Mouse (Mus musculus): ENCODE results near the gene Ankrd44. TPM values are rescaled to one million over a fixed set of nuclear protein-coding genes. Genes with fewer than 3 reads are reported as not detected.

Gene Ankrd44
- total RNA-seq, 1 experiment, result 10.2 TPM

GRCm38 (mm10) chr1:54648237-54648636, 277.9 kb downstream of the Ankrd44 start:
- no peak overlapping the region for H3K9ac ChIP-seq (ENCODE audit: insufficient read depth, low read depth, low read length, poor library complexity, severe bottlenecking)
- no peak for DNase-seq (ENCODE audit: low read depth, low spot score)
- in situ Hi-C loops (cut with MboI; ENCODE audit: low sequenced_read_pairs in 2 of 2, unreplicated experiment in 2 of 2), result no loop called here
- TF ChIP-seq HCFC1 (IDR thresholded peaks at IDR 0.05; ENCODE audit: borderline replicate concordance, insufficient read depth, low read length) (no peak), ZC3H11A (IDR thresholded peaks at IDR 0.05; ENCODE audit: borderline replicate concordance, low read depth, low read length) (no peak), CHD2 (IDR thresholded peaks at IDR 0.05; ENCODE audit: low read depth, low read length) (no peak), ZNF384 (IDR thresholded peaks at IDR 0.05; ENCODE audit: low read depth, low read length) (no peak), MAFK (IDR thresholded peaks at IDR 0.05; ENCODE audit: insufficient read depth, low read depth, low read length) (no peak)
- no peaks in the 10 kb centered on the region for H3K4me1 ChIP-seq (ENCODE audit: control insufficient read depth in 2 of 2, insufficient read depth in 2 of 2, low read length in 2 of 2, poor library complexity in 1 of 2)
- no peak overlapping the region for H3K27ac ChIP-seq (ENCODE audit: insufficient read depth, low read depth, low read length, poor library complexity, severe bottlenecking)
- no peaks in the 10 kb centered on the region for H3K36me3 ChIP-seq (ENCODE audit: control insufficient read depth, insufficient read depth, low read length, poor library complexity, severe bottlenecking)
- H3K9me3 ChIP-seq (ENCODE audit: control insufficient read depth, insufficient read depth, low read depth, low read length), result no peaks in the 10 kb centered on the region
- no peak overlapping the region for H3K4me3 ChIP-seq (ENCODE audit: insufficient read depth in 1 of 2, low read depth in 1 of 2, low read length in 2 of 2, poor library complexity in 1 of 2, severe bottlenecking in 1 of 2)

- no peak overlapping the region for H3K9ac ChIP-seq (ENCODE audit: insufficient read depth, low read depth, low read length, poor library complexity, severe bottlenecking)
- H3K4me3 ChIP-seq (ENCODE audit: insufficient read depth in 1 of 2, low read depth in 1 of 2, low read length in 2 of 2, poor library complexity in 1 of 2, severe bottlenecking in 1 of 2), result no peak overlapping the region
- H3K9me3 ChIP-seq (ENCODE audit: control insufficient read depth, insufficient read depth, low read depth, low read length), result no peaks in the 10 kb centered on the region
- no peaks in the 10 kb centered on the region for H3K36me3 ChIP-seq (ENCODE audit: control insufficient read depth, insufficient read depth, low read length, poor library complexity, severe bottlenecking)
- H3K27ac ChIP-seq (ENCODE audit: insufficient read depth, low read depth, low read length, poor library complexity, severe bottlenecking), result no peak overlapping the region
- H3K4me1 ChIP-seq (ENCODE audit: control insufficient read depth in 2 of 2, insufficient read depth in 2 of 2, low read length in 2 of 2, poor library complexity in 1 of 2), result no peaks in the 10 kb centered on the region
- TF ChIP-seq MAFK (IDR thresholded peaks at IDR 0.05; ENCODE audit: insufficient read depth, low read depth, low read length) (no peak), ZC3H11A (IDR thresholded peaks at IDR 0.05; ENCODE audit: borderline replicate concordance, low read depth, low read length) (no peak), CHD2 (IDR thresholded peaks at IDR 0.05; ENCODE audit: low read depth, low read length) (no peak), ZNF384 (IDR thresholded peaks at IDR 0.05; ENCODE audit: low read depth, low read length) (no peak), HCFC1 (IDR thresholded peaks at IDR 0.05; ENCODE audit: borderline replicate concordance, insufficient read depth, low read length) (no peak)
- in situ Hi-C loops (cut with MboI; ENCODE audit: low sequenced_read_pairs in 2 of 2, unreplicated experiment in 2 of 2), result no loop called here
- no peak for DNase-seq (ENCODE audit: low read depth, low spot score)
Observed at GRCm38 (mm10) chr1:54647335-54647745, 278.8 kb downstream of the Ankrd44 start.

GRCm38 (mm10) chr1:54640184-54640795, 285.9 kb downstream of the Ankrd44 start:
- no peaks in the 10 kb centered on the region for H3K4me1 ChIP-seq (ENCODE audit: control insufficient read depth in 2 of 2, insufficient read depth in 2 of 2, low read length in 2 of 2, poor library complexity in 1 of 2)
- H3K9ac ChIP-seq (ENCODE audit: insufficient read depth, low read depth, low read length, poor library complexity, severe bottlenecking), result no peak overlapping the region
- no peak overlapping the region for H3K27ac ChIP-seq (ENCODE audit: insufficient read depth, low read depth, low read length, poor library complexity, severe bottlenecking)
- in situ Hi-C loops (cut with MboI; ENCODE audit: low sequenced_read_pairs in 2 of 2, unreplicated experiment in 2 of 2), result no loop called here
- H3K9me3 ChIP-seq (ENCODE audit: control insufficient read depth, insufficient read depth, low read depth, low read length), result no peaks in the 10 kb centered on the region
- no peaks in the 10 kb centered on the region for H3K36me3 ChIP-seq (ENCODE audit: control insufficient read depth, insufficient read depth, low read length, poor library complexity, severe bottlenecking)
- no peak for DNase-seq (ENCODE audit: low read depth, low spot score)
- H3K4me3 ChIP-seq (ENCODE audit: insufficient read depth in 1 of 2, low read depth in 1 of 2, low read length in 2 of 2, poor library complexity in 1 of 2, severe bottlenecking in 1 of 2), result no peak overlapping the region
- TF ChIP-seq MAFK (IDR thresholded peaks at IDR 0.05; ENCODE audit: insufficient read depth, low read depth, low read length), result no peak
- TF ChIP-seq ZC3H11A (IDR thresholded peaks at IDR 0.05; ENCODE audit: borderline replicate concordance, low read depth, low read length), result no peak
- TF ChIP-seq CHD2 (IDR thresholded peaks at IDR 0.05; ENCODE audit: low read depth, low read length), result no peak

GRCm38 (mm10) chr1:54639506-54640078, 286.6 kb downstream of the Ankrd44 start:
- Histone ChIP-seq H3K9me3 (ENCODE audit: control insufficient read depth, insufficient read depth, low read depth, low read length) (no peaks in the 10 kb centered on the region), H3K4me3 (ENCODE audit: insufficient read depth in 1 of 2, low read depth in 1 of 2, low read length in 2 of 2, poor library complexity in 1 of 2, severe bottlenecking in 1 of 2) (no peak overlapping the region), H3K4me1 (ENCODE audit: control insufficient read depth in 2 of 2, insufficient read depth in 2 of 2, low read length in 2 of 2, poor library complexity in 1 of 2) (no peaks in the 10 kb centered on the region), H3K27ac (ENCODE audit: insufficient read depth, low read depth, low read length, poor library complexity, severe bottlenecking) (no peak overlapping the region), H3K9ac (ENCODE audit: insufficient read depth, low read depth, low read length, poor library complexity, severe bottlenecking) (no peak overlapping the region), H3K36me3 (ENCODE audit: control insufficient read depth, insufficient read depth, low read length, poor library complexity, severe bottlenecking) (no peaks in the 10 kb centered on the region)
- no peak for TF ChIP-seq CHD2 (IDR thresholded peaks at IDR 0.05; ENCODE audit: low read depth, low read length)
- no peak for TF ChIP-seq HCFC1 (IDR thresholded peaks at IDR 0.05; ENCODE audit: borderline replicate concordance, insufficient read depth, low read length)
- TF ChIP-seq MAFK (IDR thresholded peaks at IDR 0.05; ENCODE audit: insufficient read depth, low read depth, low read length), result no peak
- no peak for TF ChIP-seq ZNF384 (IDR thresholded peaks at IDR 0.05; ENCODE audit: low read depth, low read length)
- no peak for TF ChIP-seq ZC3H11A (IDR thresholded peaks at IDR 0.05; ENCODE audit: borderline replicate concordance, low read depth, low read length)
- in situ Hi-C loops (cut with MboI; ENCODE audit: low sequenced_read_pairs in 2 of 2, unreplicated experiment in 2 of 2), result no loop called here
- DNase-seq (ENCODE audit: low read depth, low spot score), result no peak

Measured in ES-E14 (cell line).